Mouse (Mus musculus) splenic B cell, adult 2 months (primary cell): ENCODE data around the gene Nptx1.

ENCODE experiments used
- DNase-seq: peaks from one replicate; pipeline ENCODE4 v3.0.0-alpha.2; 2011; ENCODE audit warnings: low read depth, low spot score
- H3K27me3 ChIP-seq: 2 replicates; pipeline ENCODE4 v1.6.1; 2012; ENCODE audit warnings: mild to moderate bottlenecking, low read length, moderate library complexity, mixed read lengths; ENCODE audit not compliant: control insufficient read depth, poor library complexity, insufficient read depth, severe bottlenecking
- H3K36me3 ChIP-seq: 2 replicates; pipeline ENCODE4 v1.6.1; 2012; ENCODE audit warnings: mild to moderate bottlenecking, low read length, moderate library complexity, mixed read lengths; ENCODE audit not compliant: control insufficient read depth, poor library complexity, insufficient read depth, severe bottlenecking

Gene Nptx1

GRCm38 (mm10) chr11:119547183-119547921, at the start of gene Nptx1:
Gene Nptx1, minus strand, starts transcription at chr11:119547753.
- H3K27me3 ChIP-seq = 0 out of 2 replicates have a peak, but pooled peaks cover 3% of the 10 kb centered on the region
- H3K36me3 ChIP-seq = no peaks in the 10 kb centered on the region
- DNase-seq = peak; percentile 22

- H3K36me3 ChIP-seq = no peaks in the 10 kb centered on the region
- 0 out of 2 replicates have a peak, but pooled peaks cover 2% of the 10 kb centered on the region for H3K27me3 ChIP-seq
- no peak for DNase-seq
Measured at GRCm38 (mm10) chr11:119593966-119594365, 46.4 kb upstream of the Nptx1 start.

GRCm38 (mm10) chr11:119589242-119589641, 41.7 kb upstream of the Nptx1 start:
- no peaks in the 10 kb centered on the region for H3K36me3 ChIP-seq
- DNase-seq = peak; percentile 87

GRCm38 (mm10) chr11:119587112-119587511, 39.6 kb upstream of the Nptx1 start:
- Histone ChIP-seq H3K27me3 (no peaks in the 10 kb centered on the region), H3K36me3 (no peaks in the 10 kb centered on the region)
- no peak for DNase-seq

More at GRCm38 (mm10) chr11:119589242-119589641, 41.7 kb upstream of the Nptx1 start:
- H3K27me3 ChIP-seq = 0 out of 2 replicates have a peak, but pooled peaks cover 2% of the 10 kb centered on the region

GRCm38 (mm10) chr11:119586511-119586910, 39.0 kb upstream of the Nptx1 start:
- Histone ChIP-seq H3K36me3 (no peaks in the 10 kb centered on the region), H3K27me3 (no peaks in the 10 kb centered on the region)
- no peak for DNase-seq

GRCm38 (mm10) chr11:119577721-119578120, 30.2 kb upstream of the Nptx1 start:
- DNase-seq = no peak
- H3K27me3 ChIP-seq = no peaks in the 10 kb centered on the region
- no peaks in the 10 kb centered on the region for H3K36me3 ChIP-seq

GRCm38 (mm10) chr11:119576855-119577254, 29.3 kb upstream of the Nptx1 start:
- H3K36me3 ChIP-seq = no peaks in the 10 kb centered on the region
- H3K27me3 ChIP-seq = no peaks in the 10 kb centered on the region
- DNase-seq = no peak

GRCm38 (mm10) chr11:119572316-119573010, 24.9 kb upstream of the Nptx1 start:
- no peak for DNase-seq
- no peaks in the 10 kb centered on the region for H3K36me3 ChIP-seq
- H3K27me3 ChIP-seq = no peaks in the 10 kb centered on the region

- Histone ChIP-seq H3K36me3 (no peaks in the 10 kb centered on the region), H3K27me3 (no peaks in the 10 kb centered on the region)
- no peak for DNase-seq
Measured at GRCm38 (mm10) chr11:119566188-119566587, 18.6 kb upstream of the Nptx1 start.

- DNase-seq = no peak
- no peaks in the 10 kb centered on the region for H3K27me3 ChIP-seq
- H3K36me3 ChIP-seq = no peaks in the 10 kb centered on the region
Measured at GRCm38 (mm10) chr11:119565684-119566083, 18.1 kb upstream of the Nptx1 start.

- H3K27me3 ChIP-seq = no peaks in the 10 kb centered on the region
- H3K36me3 ChIP-seq = no peaks in the 10 kb centered on the region
- DNase-seq = no peak
Measured at GRCm38 (mm10) chr11:119565021-119565420, 17.5 kb upstream of the Nptx1 start.

GRCm38 (mm10) chr11:119564383-119564782, 16.8 kb upstream of the Nptx1 start:
- DNase-seq = no peak
- no peaks in the 10 kb centered on the region for H3K27me3 ChIP-seq
- no peaks in the 10 kb centered on the region for H3K36me3 ChIP-seq

- DNase-seq = no peak
- Histone ChIP-seq H3K27me3 (0 out of 2 replicates have a peak, but pooled peaks cover under 1% of the 10 kb centered on the region), H3K36me3 (no peaks in the 10 kb centered on the region)
Measured at GRCm38 (mm10) chr11:119563166-119563565, 15.6 kb upstream of the Nptx1 start.

- Histone ChIP-seq H3K36me3 (no peaks in the 10 kb centered on the region), H3K27me3 (peaks cover 4% of the 10 kb centered on the region; the same call in 1 of the 2 replicates)
- DNase-seq = no peak
Measured at GRCm38 (mm10) chr11:119562286-119562685, 14.7 kb upstream of the Nptx1 start.

GRCm38 (mm10) chr11:119558870-119559610, 11.5 kb upstream of the Nptx1 start:
- peaks cover 4% of the 10 kb centered on the region; the same call in 1 of the 2 replicates for H3K27me3 ChIP-seq
- no peaks in the 10 kb centered on the region for H3K36me3 ChIP-seq
- no peak for DNase-seq
